Mouse (Mus musculus) intestine, embryonic 16.5 days (tissue): ENCODE data around the gene 4930502E18Rik. TPM values are rescaled to one million over a fixed set of nuclear protein-coding genes. Genes with fewer than 3 reads are reported as not detected.
A peak's percentile ranks its signal among the peaks of the same experiment; 100 is the strongest.
"Not testable (repeated sequence)": the region's sequence is repeated elsewhere in the genome, so short reads cannot be mapped to it uniquely, and the experiment has no call there.

Experiments
- ATAC-seq: fragments of 200-750 bp; cut with Nextera tagmentation; 2 replicates; pipeline ENCODE4 v1.8.0; 2017; ENCODE audit warnings: moderate TSS enrichment, moderate library complexity
- H3K27ac ChIP-seq: fragments of 300-500 bp; sonication (generic); 2 replicates; pipeline ENCODE4 v1.5.1; 2014; ENCODE audit warnings: mild to moderate bottlenecking, low read length
- H3K27me3 ChIP-seq: fragments of 300-500 bp; sonication (generic); replicated peaks from 2 replicates; pipeline ENCODE4 v1.6.1; 2014; ENCODE audit warnings: low read length, control low read depth, mixed read lengths; ENCODE audit not compliant: control insufficient read depth, insufficient read depth
- H3K36me3 ChIP-seq: fragments of 300-500 bp; sonication (generic); 2 replicates; pipeline ENCODE4 v1.6.1; 2014; ENCODE audit warnings: low read length, control low read depth; ENCODE audit not compliant: control insufficient read depth, insufficient read depth
- H3K4me1 ChIP-seq: fragments of 300-500 bp; sonication (generic); 2 replicates; pipeline ENCODE4 v1.6.1; 2014; ENCODE audit warnings: low read length, control low read depth, mixed read lengths; ENCODE audit not compliant: control insufficient read depth, insufficient read depth
- H3K4me2 ChIP-seq: fragments of 300-500 bp; sonication (generic); 2 replicates; pipeline ENCODE4 v1.6.1; 2014; ENCODE audit warnings: low read depth, low read length, control low read depth
- H3K4me3 ChIP-seq: fragments of 300-500 bp; sonication (generic); 2 replicates; pipeline ENCODE4 v1.5.1; 2014; ENCODE audit warnings: mild to moderate bottlenecking, low read length
- H3K9ac ChIP-seq: fragments of 300-500 bp; sonication (generic); 2 replicates; pipeline ENCODE4 v1.6.1; 2014; ENCODE audit warnings: low read depth, low read length
- H3K9me3 ChIP-seq: fragments of 300-500 bp; sonication (generic); 2 replicates; pipeline ENCODE4 v1.6.1; 2016; ENCODE audit warnings: low read length, control low read depth; ENCODE audit not compliant: control insufficient read depth
- WGBS: fragments of 180-500 bp; shearing (Covaris S2); extraction: QIAGEN DNeasy Blood & Tissue Kit; methylation state at CpG from one replicate; pipeline ENCODE4 v1.1.7; 2014; 5-methylcytosine and 5-hydroxymethylcytosine counted together
- polyA plus RNA-seq: library from polyadenylated mRNA; unstranded; fragments of >200 nt; fragmentation: Nextera tagmentation; extraction: Ambion mirVana; gene quantifications from 2 replicates; pipeline ENCODE4 v1.2.1, GENCODE M21; 2015

Gene 4930502E18Rik
- polyA plus RNA-seq: 0.12 TPM in 1 of 2 replicates, not detected in the other

DNA sequence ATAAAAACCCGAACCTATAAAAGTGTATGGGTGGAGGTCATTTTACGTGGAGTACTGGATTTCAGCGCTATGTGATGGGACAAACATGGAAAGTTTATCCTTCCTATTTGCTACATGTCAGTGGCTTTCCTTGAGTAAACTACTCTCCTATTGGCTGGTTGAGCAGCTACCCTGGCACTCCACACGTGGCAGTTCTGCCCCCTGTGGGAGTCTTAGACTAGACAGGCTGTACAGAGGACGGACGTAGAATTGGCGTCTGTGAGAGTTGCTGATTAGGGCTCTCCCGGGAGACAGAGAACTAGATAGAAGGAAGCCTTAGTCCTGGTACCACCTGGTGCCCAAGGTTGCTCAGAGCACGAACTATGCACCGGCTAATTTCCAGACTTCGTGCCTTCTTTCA lies at the start of gene 4930502E18Rik:
TSS of gene 4930502E18Rik (plus strand) at position 231 of the 400 bp plus-strand sequence.
- H3K27ac ChIP-seq: no peak within 1 kb of the TSS
- no peak for ATAC-seq
- H3K4me2 ChIP-seq: no peak within 1 kb of the TSS
- WGBS: 77% methylated on average over 11 of the region's 11 CpGs
- no peaks in the 10 kb centered on the region for H3K36me3 ChIP-seq
- H3K4me1 ChIP-seq: no peaks in the 10 kb centered on the region
- no peaks in the 10 kb centered on the region for H3K9me3 ChIP-seq
- H3K9ac ChIP-seq: no peak within 1 kb of the TSS
- H3K4me3 ChIP-seq: no peak within 1 kb of the TSS
- H3K27me3 ChIP-seq: no peaks in the 10 kb centered on the region

DNA sequence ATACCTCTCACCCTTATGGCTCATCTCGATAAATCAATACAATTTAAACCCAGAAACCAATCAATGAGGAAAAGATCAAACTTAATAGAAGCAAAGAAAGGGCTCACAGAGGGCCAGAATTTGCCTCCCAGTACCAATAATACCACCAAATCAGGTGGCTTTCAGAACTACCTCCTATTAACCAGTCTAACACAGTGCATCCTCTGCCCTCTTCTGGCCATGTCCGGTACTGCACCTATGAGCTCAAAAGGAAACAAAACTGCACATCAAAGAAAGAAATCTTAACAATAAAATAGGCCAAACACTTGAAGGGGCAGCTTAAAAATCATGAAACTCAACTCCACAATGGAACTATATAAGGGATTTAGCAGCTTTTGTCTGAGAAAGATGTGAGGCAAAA lies 47.7 kb upstream of the 4930502E18Rik start:
- H3K9ac ChIP-seq, H3K4me1 ChIP-seq, H3K9me3 ChIP-seq, H3K27ac ChIP-seq, H3K27me3 ChIP-seq, H3K4me2 ChIP-seq, H3K36me3 ChIP-seq, H3K4me3 ChIP-seq, ATAC-seq: not testable (repeated sequence)
- WGBS: 0% methylated on average over 1 of the region's 2 CpGs

DNA sequence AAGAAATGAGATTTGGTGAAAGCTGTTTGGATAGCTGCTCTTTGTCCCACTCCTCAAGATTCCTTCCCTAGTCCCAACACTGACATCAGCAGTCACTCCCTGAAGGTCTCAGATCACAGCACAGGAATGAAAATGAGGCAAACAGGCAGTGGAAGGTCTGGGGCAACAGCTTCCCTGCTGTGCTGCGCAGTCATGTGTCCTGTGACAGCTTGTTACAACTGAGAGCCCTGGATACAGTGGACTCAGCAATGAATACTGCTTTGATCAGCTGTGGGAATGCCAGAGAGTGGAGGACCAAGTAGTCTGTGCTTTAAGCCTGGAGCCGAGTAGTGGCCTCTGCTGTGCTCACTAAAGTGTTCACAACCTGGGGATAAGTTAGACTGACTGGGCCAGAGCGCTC lies 42.0 kb upstream of the 4930502E18Rik start:
- 58% methylated on average over 2 of the region's 3 CpGs for WGBS
- not testable (repeated sequence) for ATAC-seq

GRCm38 (mm10) chrX:53684676-53685075 lies 40.0 kb upstream of the 4930502E18Rik start:
- H3K9ac ChIP-seq, H3K27ac ChIP-seq, H3K36me3 ChIP-seq, H3K4me2 ChIP-seq, H3K4me1 ChIP-seq, H3K27me3 ChIP-seq, H3K9me3 ChIP-seq, H3K4me3 ChIP-seq: not testable (repeated sequence)
- WGBS: 74% methylated on average over 2 of the region's 4 CpGs
- ATAC-seq: peak; percentile 38; the same call in 1 of the 2 replicates

More for the DNA sequence above, 42.0 kb upstream of the 4930502E18Rik start:
- not testable (repeated sequence) for H3K9me3 ChIP-seq, H3K27me3 ChIP-seq, H3K4me2 ChIP-seq, H3K27ac ChIP-seq, H3K4me1 ChIP-seq, H3K36me3 ChIP-seq, H3K9ac ChIP-seq, H3K4me3 ChIP-seq

- no peak overlapping the region for H3K4me2 ChIP-seq
- H3K36me3 ChIP-seq: no peaks in the 10 kb centered on the region
- H3K27ac ChIP-seq: no peak overlapping the region
- no peaks in the 10 kb centered on the region for H3K27me3 ChIP-seq
- ATAC-seq: no peak
- no peak overlapping the region for H3K4me3 ChIP-seq
- no peak overlapping the region for H3K9ac ChIP-seq
- no peaks in the 10 kb centered on the region for H3K9me3 ChIP-seq
- WGBS: 48% methylated on average over 2 of the region's 2 CpGs
- no peaks in the 10 kb centered on the region for H3K4me1 ChIP-seq
These were observed 32.6 kb upstream of the 4930502E18Rik start for GRCm38 (mm10) chrX:53692065-53692464.

GRCm38 (mm10) chrX:53693141-53693540 lies 31.5 kb upstream of the 4930502E18Rik start:
- no peak for ATAC-seq
- 76% methylated on average over 2 of the region's 2 CpGs for WGBS
- no peaks in the 10 kb centered on the region for H3K9me3 ChIP-seq
- H3K4me3 ChIP-seq: no peak overlapping the region
- no peaks in the 10 kb centered on the region for H3K36me3 ChIP-seq
- no peak overlapping the region for H3K4me2 ChIP-seq
- H3K27ac ChIP-seq: no peak overlapping the region
- H3K4me1 ChIP-seq: no peaks in the 10 kb centered on the region
- no peaks in the 10 kb centered on the region for H3K27me3 ChIP-seq
- H3K9ac ChIP-seq: no peak overlapping the region

- Histone ChIP-seq H3K4me3 (no peak overlapping the region), H3K27me3 (no peaks in the 10 kb centered on the region), H3K9ac (no peak overlapping the region), H3K4me1 (no peaks in the 10 kb centered on the region), H3K27ac (no peak overlapping the region), H3K4me2 (no peak overlapping the region), H3K36me3 (no peaks in the 10 kb centered on the region), H3K9me3 (no peaks in the 10 kb centered on the region)
- ATAC-seq: peak; percentile 63
- 79% methylated on average over 9 of the region's 9 CpGs for WGBS
These were observed 30.4 kb upstream of the 4930502E18Rik start for GRCm38 (mm10) chrX:53694008-53694777.

- H3K27me3 ChIP-seq: no peaks in the 10 kb centered on the region
- H3K4me3 ChIP-seq: no peak overlapping the region
- H3K4me2 ChIP-seq: no peak overlapping the region
- no peaks in the 10 kb centered on the region for H3K36me3 ChIP-seq
- H3K4me1 ChIP-seq: no peaks in the 10 kb centered on the region
- H3K27ac ChIP-seq: no peak overlapping the region
- H3K9ac ChIP-seq: no peak overlapping the region
- 87% methylated on average over 2 of the region's 2 CpGs for WGBS
- ATAC-seq: no peak
- H3K9me3 ChIP-seq: no peaks in the 10 kb centered on the region
These were observed 25.4 kb upstream of the 4930502E18Rik start for GRCm38 (mm10) chrX:53699225-53699624.

DNA sequence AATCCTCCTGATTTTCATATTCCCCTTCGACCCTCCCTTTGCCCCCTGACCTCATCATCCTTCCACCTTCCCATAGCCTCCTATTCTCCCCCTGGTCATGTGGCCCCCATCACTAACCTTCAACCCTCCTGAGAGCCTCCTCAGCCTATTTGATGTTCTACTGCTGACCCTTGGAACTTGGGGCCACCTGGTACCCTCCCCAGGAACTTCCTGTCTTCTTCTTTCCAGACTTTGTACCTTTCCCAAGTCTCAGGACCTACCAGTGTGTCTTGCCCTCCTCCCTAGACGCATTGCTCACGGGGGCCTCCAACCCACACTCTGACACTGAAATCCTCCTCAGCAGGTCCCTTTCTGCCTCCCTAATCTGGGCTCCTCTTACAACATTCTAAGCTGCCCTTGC lies 22.0 kb upstream of the 4930502E18Rik start:
- ATAC-seq: no peak
- H3K27me3 ChIP-seq: no peaks in the 10 kb centered on the region
- no peaks in the 10 kb centered on the region for H3K9me3 ChIP-seq
- H3K9ac ChIP-seq: no peak overlapping the region
- H3K4me2 ChIP-seq: no peak overlapping the region
- H3K4me3 ChIP-seq: no peak overlapping the region
- WGBS: 69% methylated on average over 3 of the region's 3 CpGs
- no peak overlapping the region for H3K27ac ChIP-seq
- H3K36me3 ChIP-seq: no peaks in the 10 kb centered on the region
- no peaks in the 10 kb centered on the region for H3K4me1 ChIP-seq

- Histone ChIP-seq H3K36me3 (no peaks in the 10 kb centered on the region), H3K4me3 (no peak overlapping the region), H3K27me3 (no peaks in the 10 kb centered on the region), H3K4me1 (no peaks in the 10 kb centered on the region), H3K9me3 (no peaks in the 10 kb centered on the region), H3K4me2 (peak overlapping the region; percentile 54), H3K27ac (no peak overlapping the region), H3K9ac (peak overlapping the region; percentile 51)
- peak; percentile 5; the same call in 1 of the 2 replicates for ATAC-seq
- 61% methylated on average over 2 of the region's 2 CpGs for WGBS
These were observed 8.7 kb upstream of the 4930502E18Rik start for GRCm38 (mm10) chrX:53715942-53716322.
